Mouse (Mus musculus) testis, postnatal 10 days (tissue): ENCODE data around the gene Rbm19.
"Not testable (repeated sequence)": the region's sequence is repeated elsewhere in the genome, so short reads cannot be mapped to it uniquely, and the experiment has no call there.

Experiments used
- DNase-seq: peaks from one replicate; pipeline ENCODE4 v3.0.0; 2021; ENCODE audit warnings: low spot score

Rbm19 gene

GRCm38 (mm10) chr5:120116261-120117050 lies at the start of gene Rbm19:
TSS of gene Rbm19 (plus strand) at chr5:120116465.
- peak; percentile 98 for DNase-seq

GRCm38 (mm10) chr5:120067266-120067665 lies 49.0 kb upstream of the Rbm19 start:
- DNase-seq, result no peak

DNA sequence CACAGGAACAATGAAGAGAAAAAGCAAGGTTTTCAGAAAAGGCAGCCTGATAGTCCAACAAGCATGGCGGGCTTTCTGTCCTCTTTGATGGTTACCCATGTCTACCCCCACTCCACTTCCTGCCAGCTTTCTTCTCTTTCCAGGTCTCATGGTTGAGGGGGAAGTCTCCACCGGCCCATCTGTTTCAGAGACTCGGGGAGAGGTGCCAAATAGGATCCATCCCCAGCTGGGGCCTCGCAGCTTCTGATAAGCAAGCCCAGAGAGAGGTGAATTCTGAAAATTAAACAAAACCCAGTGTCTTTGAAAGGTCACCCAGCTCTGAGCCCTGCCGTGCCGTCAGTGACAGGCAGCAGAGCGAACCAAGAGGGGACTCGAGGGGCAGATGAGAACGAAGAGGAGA lies 42.2 kb upstream of the Rbm19 start:
- DNase-seq, result no peak

DNA sequence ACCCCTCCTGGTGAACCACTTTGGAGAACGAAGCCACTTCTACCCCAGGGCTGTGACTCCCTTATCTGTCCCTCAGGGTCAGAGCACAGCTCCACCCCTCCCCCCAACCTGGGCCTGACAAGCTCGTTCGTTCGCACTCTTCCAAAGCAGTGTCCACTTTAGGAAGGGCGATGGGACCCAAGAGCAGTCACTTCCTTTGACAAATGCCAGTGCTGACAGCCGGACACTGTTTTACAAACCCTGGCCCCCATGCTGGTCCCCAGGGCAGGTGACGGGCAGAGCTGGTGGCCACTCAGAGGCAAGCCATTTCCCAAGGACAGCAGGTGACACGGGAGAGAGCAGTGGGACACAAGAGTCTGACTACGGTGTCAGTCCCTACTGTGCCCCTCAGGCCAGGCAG lies 36.2 kb upstream of the Rbm19 start:
- DNase-seq, result no peak

DNA sequence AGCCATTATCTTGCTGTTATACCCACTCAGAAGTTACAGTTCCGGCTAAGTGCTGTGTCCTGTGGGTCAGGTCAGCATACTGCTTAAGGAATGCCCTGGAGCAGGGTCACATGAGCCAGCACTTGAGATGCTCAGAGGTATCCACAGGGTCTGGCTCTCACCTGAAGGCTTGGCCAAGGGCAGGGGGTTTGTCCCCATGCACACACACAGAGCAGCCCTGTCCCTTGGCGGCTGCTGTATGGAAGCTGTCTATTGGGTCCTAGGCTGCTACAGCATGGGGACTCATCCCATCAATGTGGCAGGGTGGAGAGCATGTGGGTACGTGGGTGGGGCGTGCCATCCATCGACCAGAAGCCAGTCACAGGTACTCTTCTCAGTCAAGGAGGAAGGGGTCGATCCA lies 35.8 kb upstream of the Rbm19 start:
- DNase-seq, result no peak

- DNase-seq, result peak; percentile 97
Observed at GRCm38 (mm10) chr5:120088561-120088960, 27.7 kb upstream of the Rbm19 start.

DNA sequence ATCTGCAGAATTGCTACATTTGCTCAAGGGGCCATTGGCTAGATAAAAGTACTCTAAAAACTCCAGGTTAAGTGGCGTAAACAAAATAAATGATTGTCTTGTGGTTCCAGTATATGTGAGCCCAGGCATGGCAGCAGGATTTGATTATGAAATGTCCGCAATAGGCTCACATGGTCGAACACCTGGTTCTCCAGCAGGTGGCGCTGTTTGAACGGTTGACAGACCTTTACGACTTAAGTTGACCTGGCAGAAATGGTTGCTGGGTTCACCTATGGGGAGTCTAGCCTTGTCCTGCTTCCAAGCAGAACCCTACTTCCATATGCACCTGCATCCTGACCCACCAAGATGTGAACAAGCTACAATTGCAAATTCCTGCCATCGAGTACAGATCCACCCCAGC lies 21.7 kb upstream of the Rbm19 start:
- peak; percentile 78 for DNase-seq

- DNase-seq, result no peak
Observed at GRCm38 (mm10) chr5:120097042-120097441, 19.2 kb upstream of the Rbm19 start.

GRCm38 (mm10) chr5:120100814-120101213 lies 15.5 kb upstream of the Rbm19 start:
- DNase-seq, result no peak

DNA sequence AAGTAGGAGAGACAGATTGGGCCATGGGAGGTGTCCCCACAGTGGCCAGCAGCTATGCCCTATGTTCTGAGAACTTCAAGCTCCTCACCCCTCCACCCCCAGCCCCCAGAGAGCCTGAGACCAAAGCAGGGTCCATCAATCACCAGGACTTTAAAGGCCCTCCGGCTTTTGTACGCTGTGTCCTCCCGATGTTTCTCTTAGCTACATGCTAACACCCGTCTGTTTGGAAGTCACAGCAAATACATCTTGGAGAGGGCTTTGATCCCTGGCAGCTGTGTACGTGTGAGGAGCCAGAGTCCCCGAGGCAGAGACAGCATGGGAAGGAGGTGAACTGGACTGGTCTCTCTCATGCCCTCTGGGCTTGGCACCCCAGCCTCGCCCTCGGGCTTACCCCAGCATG lies 14.2 kb upstream of the Rbm19 start:
- DNase-seq, result no peak

DNA sequence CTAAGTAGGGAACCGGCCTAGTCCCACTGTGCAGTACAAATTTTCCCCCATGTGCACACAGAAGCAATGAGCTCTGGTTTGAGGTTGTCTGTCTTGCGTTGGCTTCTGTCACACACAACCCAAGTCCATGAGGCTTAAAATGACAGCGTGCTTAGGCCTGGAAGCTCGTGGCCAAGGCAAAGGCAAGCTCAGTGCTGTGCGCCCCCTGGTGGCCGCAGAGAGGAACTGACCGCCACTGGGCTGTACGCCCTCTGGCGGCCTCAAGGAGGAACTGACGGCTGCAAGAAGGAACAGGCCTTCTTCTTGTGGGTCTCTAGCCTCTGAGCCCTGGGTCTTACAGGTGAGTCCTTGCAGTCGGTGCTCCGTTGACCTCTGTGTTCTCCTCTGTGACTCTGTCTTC lies 13.5 kb upstream of the Rbm19 start:
- peak; percentile 77 for DNase-seq

DNA sequence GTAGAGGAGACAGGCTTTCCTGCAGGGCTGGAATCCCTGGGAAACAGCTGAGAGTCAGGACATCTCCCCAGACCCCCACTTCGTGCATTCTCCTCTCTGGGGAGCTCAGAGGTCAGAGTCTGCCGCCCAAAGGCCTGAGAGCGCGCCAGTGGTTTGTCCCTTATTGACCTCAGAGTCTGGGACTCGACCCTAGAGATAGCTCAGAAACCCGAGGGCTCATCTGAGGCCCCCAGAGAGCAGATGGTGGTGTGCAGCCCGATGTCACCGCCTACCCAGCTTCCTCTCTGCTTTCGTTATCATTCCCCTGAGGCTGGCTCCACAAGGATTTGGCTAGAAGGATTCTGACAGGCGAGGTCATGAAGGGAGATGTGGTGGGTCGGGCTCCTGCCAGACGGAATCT lies 12.8 kb upstream of the Rbm19 start:
- DNase-seq, result no peak

- no peak for DNase-seq
Observed at GRCm38 (mm10) chr5:120106424-120107073, 9.7 kb upstream of the Rbm19 start.

GRCm38 (mm10) chr5:120114361-120114760 lies 1.9 kb upstream of the Rbm19 start:
- no peak for DNase-seq

GRCm38 (mm10) chr5:120117161-120117560 lies 896 bp downstream of the Rbm19 start:
- DNase-seq, result not testable (repeated sequence)

GRCm38 (mm10) chr5:120124881-120125690 lies 8.8 kb downstream of the Rbm19 start:
- DNase-seq, result no peak

- DNase-seq, result peak; percentile 62
Observed at GRCm38 (mm10) chr5:120127641-120128040, 11.4 kb downstream of the Rbm19 start.

DNA sequence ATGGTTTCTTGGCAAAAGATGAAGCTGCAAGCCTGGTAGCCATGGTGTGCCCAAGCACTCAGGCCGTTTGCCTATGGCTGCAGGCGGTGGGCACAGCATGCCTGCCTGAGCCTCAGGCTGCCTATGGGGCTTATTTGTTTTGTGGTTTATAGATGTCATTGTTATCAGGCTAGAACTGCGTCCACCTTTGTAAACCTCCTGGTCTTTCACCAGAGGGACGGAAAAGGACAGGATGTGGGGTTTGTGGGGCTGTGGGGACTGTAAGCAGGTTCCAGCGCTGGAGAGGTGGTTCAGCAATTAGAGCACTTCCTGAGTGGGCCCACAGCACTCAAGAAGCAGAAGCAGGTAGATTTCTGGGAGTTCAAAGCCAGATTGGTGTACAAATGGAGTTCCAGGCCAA lies 12.2 kb downstream of the Rbm19 start:
- no peak for DNase-seq

GRCm38 (mm10) chr5:120129070-120129469 lies 12.8 kb downstream of the Rbm19 start:
- no peak for DNase-seq

DNA sequence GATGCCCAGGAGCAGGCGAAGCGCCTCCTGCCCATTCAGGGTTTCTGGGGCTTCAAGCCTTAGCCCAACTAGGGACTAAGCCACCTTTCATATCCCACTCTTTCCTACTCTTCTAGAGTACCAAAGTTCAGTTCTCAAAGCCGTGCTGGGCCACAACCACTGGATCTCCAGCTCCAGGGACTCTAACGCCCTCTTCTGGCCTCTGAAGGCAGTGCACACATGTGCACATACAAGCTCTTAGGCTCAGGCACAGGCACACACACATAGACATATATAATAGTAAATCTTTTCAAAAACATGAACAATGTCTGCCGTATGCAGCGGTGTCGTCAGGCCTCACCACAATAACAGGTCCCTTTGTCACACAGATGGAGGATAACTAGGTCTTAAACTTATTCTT lies 13.5 kb downstream of the Rbm19 start:
- DNase-seq, result no peak

GRCm38 (mm10) chr5:120130163-120130562 lies 13.9 kb downstream of the Rbm19 start:
- DNase-seq, result no peak

DNA sequence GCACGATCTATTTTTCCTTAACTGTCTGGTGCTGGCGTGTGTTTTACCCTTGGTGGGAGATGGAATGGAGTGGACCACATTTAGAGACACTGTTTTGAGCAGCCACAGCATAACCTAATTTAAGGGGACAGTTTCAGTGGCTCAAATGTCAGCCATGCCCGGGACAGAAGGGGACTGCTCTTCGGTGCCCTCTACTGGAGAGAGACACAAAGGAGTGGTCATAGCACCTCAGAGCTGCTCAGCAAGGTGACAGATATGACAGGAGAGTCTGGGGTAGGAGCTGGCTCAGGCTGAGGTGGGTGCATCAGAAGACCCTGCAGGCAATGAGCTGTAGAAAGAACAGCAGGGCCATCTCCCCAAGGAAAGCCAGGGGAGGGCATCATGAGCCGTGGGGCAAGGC lies 15.3 kb downstream of the Rbm19 start:
- no peak for DNase-seq

- peak; percentile 75 for DNase-seq
Observed at GRCm38 (mm10) chr5:120134000-120134399, 17.7 kb downstream of the Rbm19 start.
